Mouse (Mus musculus) brown adipose tissue, adult 24 weeks (tissue): ENCODE measurements around the gene Mtif2. TPM values are rescaled to one million over a fixed set of nuclear protein-coding genes. Genes with fewer than 3 reads are reported as not detected.
"Not testable (repeated sequence)": the region's sequence is repeated elsewhere in the genome, so short reads cannot be mapped to it uniquely, and the experiment has no call there.

ENCODE experiments used
- H3K27ac ChIP-seq: fragments of 200-500 bp; replicated peaks from 2 replicates; pipeline ENCODE4 v1.5.1; 2012; ENCODE audit warnings: low read depth, mild to moderate bottlenecking, low read length
- H3K4me1 ChIP-seq: fragments of 200-500 bp; 2 replicates; pipeline ENCODE4 v1.6.1; 2012; ENCODE audit warnings: low read length, mixed read lengths; ENCODE audit not compliant: control insufficient read depth, insufficient read depth, insufficient read length
- H3K4me3 ChIP-seq: fragments of 200-500 bp; 2 replicates; pipeline ENCODE4 v1.5.1; 2012; ENCODE audit warnings: low read depth, mild to moderate bottlenecking, low read length, moderate library complexity; ENCODE audit not compliant: insufficient read depth
- polyA plus RNA-seq: library from polyadenylated mRNA; stranded (reverse); fragments of >200 nt; gene quantifications from 2 replicates; pipeline ENCODE4 v1.2.4, GENCODE M21; 2012; ENCODE audit not compliant: missing spikeins, insufficient read depth, insufficient read length

The Mtif2 gene
- polyA plus RNA-seq = 51.4 and 54.4 TPM in 2 replicates

DNA sequence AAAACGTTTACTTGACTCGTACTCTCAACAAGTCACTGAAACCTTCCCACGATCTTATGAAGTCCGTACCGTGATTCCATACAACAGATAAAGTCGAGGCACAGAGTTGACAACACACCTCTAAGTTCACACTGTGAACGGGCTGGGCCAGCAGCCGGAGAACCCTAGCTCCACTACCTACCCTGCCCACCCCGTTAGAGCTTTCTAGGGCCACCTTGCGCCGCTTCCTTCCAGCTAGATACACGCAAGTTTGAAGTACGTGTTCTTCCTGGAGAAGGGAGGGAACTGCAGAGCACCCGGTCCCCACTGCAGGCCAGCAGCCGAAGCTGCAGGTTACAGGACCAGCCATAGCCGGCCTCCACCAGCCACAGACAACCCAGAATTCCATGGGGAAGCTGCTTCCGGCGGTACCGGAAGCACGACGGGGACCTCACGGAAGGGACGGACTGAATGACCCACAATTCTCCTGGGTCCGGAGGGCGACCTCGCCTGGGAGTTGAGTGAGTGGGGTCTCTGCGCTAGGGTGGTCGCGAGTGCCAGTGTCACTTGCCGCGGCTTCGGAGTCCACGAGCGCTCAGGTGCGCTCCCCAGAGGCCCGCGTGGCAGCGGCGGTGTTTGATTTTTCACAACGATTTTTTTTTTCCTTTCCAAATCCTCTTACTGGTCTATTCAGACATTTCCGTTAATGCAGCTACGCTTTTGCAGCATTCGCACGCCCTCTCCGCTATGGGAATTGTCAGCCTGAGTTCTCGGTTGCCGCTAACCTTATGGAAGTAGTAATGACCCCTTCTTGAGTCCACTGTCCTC is at the start of gene Mtif2:
Mtif2 (plus strand) TSS at position 421 of the 807 bp plus-strand sequence.
- peak within 1 kb of the TSS; percentile 90 for H3K4me3 ChIP-seq
- H3K27ac ChIP-seq = peak within 1 kb of the TSS; percentile 86
- peaks cover 2% of the 10 kb centered on the region; the same call in 1 of the 2 replicates for H3K4me1 ChIP-seq

DNA sequence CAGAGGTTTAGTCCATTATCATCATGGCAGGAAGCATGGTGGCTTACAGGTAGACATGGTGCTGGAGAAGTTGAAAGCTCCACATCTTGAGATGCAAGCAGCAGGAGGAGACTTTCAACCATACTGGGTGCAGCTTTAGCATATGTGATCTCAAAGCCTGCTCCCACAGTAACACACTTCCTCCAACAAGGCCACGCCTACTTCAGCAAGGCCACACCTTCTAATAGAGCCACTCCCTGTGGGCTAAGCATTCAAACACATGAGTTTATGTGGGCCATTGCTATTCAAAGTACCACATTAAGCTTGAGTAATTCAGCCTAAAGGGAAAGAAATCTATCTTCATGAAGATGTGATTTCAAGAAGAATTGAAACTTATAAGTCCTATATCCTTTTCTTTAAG is 33.1 kb upstream of the Mtif2 start:
- Histone ChIP-seq H3K27ac (no peak overlapping the region), H3K4me3 (no peak overlapping the region), H3K4me1 (no peaks in the 10 kb centered on the region)

DNA sequence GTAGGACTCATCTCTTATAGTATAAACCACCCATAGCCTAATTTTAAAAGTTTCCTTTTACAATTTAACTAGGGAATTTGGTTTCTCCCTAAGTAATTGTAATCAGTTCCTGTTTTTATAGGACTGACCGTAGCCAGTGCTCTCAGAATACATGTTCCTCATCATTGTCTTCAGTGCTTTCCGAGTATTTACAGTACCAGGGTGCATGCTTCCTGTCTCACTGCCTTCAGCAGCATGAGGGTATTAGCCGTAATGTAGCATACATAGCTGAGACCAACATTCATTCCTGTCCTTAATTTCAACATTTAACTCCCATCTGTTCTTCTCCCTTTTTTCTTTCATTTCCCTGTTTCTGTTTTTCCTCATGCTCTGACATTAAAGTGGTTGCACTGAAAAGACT is 29.2 kb upstream of the Mtif2 start:
- Histone ChIP-seq H3K4me3 (no peak overlapping the region), H3K4me1 (no peaks in the 10 kb centered on the region), H3K27ac (no peak overlapping the region)

DNA sequence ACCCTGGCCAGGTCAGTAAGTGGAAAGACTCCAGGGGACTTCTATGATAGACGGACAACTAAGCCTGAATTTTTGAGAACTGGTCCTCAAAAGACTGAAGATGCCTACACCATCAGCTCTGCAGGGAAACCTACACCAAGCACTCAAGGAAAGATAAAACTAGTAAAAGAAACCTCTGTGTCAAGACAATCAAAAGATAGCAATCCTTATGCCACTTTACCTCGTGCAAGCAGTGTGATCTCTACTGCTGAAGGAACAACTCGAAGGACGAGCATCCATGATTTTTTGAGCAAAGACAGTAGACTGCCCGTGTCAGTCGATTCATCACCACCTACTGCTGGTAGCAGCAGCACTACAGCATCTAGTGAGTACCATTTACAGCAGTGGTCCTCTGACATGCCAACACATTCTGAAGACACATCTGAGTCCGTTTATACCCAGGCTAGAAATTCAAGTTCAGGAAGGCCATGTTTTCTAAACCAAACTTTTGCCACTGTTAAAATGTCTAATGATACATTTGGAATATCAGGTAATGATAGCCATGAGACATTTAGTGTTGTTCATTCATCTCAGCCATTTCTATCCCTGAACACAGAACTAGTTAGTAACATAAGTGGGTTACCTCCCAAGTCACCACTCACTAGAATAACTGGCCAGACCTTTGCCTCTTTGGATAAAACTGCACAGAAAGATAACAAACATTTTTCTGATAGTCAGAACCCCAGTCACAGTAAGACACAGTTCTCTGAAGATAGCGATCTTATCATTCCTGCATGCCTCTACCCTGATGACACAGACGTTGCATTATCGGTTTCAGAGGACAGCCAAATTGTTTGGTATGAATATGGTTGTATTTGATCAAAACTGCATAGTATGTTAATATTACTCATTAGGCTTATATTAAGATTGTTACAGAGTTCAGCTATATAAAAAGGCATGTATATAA is 22.0 kb upstream of the Mtif2 start:
- Histone ChIP-seq H3K27ac (no peak overlapping the region), H3K4me3 (no peak overlapping the region), H3K4me1 (no peaks in the 10 kb centered on the region)

DNA sequence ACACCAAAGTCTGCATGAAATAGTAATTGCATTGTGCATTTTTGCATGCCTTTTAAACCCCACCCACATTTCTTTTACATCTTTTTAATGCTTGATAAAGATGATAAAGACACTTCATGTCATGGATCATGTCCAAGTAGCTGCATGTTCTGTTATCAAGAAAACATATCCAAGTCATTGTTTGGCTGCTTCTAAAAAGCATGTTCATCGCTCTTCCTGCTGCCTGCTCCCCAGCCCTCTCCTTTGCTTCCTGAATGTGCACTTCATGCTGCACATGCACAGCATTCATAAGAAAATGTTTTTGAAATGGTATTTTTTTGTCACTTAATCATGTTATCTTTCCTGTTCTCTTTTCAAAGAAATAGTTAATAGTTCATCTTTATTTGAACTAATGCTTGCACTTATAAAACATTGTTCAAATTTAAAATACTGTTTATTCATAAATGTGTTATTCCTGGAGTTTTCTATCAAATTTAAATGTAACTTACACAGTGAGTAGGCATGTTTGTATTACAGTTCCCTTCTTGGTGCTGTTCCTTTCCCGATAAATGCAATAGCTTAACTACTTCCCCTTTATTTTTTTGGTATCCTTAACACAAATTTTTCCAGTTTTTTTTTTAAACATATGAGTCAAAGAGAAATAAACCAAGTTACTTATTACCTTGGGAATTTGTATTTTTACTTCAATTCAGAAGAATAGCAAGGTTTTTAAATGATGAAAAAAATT is 21.1 kb upstream of the Mtif2 start:
- Histone ChIP-seq H3K27ac (no peak overlapping the region), H3K4me3 (no peak overlapping the region), H3K4me1 (no peaks in the 10 kb centered on the region)

DNA sequence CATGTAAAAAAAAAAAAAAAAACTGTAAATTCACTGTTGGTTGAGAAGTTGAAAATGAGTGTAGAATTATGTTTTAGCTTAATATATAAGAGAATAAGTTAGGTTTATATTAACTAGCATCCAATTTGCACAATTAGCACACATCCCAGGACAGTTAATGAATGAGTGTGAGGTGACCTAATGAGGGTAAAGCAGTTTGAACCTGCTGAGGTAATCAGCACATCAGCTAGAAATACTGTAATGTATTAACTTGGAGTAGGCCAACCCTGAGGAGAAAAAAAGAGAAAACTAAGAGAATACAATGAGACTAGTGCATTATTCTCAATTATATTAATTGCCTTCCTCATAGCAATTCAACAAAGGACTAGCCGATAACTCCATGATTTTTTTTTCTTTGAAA is 16.8 kb upstream of the Mtif2 start:
- no peak overlapping the region for H3K27ac ChIP-seq
- no peak overlapping the region for H3K4me3 ChIP-seq
- no peaks in the 10 kb centered on the region for H3K4me1 ChIP-seq

DNA sequence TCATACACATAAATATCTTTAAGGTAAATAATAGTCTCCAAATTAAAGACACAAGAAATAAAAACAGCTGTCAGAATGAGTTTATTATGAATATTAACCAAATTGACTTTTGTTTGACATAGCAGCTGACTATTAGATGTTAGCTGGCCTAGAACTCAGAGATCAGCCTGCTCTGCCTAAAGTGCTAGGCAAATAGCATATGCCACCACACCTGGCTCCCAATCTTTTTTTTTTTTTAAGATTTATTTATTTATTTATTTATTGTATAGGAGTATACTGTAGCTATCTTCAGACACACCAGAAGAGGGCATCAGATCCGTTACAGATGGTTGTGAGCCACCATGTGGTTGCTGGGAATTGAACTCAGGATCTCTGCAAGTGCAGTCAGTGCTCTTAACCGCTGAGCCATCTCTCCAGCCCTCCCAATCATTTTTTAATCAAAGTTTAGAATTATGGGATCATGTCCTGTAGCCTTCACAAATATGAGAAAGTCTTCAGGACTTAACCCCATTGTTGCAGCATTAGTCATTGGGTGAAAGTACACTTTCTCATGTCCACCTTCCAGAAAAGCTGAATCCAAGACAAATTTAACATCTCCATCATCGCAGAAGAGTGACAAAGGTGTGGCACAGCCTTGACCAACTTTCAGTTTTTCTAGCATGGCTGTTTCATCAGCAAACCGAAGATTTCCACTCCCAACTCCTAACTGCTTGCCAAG is 13.2 kb upstream of the Mtif2 start:
- no peaks in the 10 kb centered on the region for H3K4me1 ChIP-seq
- H3K4me3 ChIP-seq = no peak overlapping the region
- no peak overlapping the region for H3K27ac ChIP-seq

DNA sequence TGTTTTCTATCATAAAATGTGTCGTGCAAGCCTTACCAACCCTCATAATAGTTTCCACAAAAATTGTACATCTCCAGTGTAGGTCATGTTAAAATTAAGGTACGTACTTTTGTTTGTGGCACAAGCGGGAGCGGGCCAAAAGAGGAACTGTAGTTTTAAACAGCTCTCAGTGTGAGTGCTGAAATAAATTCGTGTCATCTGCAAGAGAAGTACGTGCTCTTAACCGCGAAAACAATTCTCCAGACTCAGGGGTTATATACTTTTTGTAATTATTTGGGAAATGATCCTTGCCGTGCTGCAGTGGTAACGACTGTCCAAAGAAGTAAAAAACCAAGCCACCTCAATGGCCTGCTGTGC is 11.9 kb upstream of the Mtif2 start:
- H3K4me3 ChIP-seq = peak overlapping the region; percentile 66
- H3K27ac ChIP-seq = peak overlapping the region; percentile 44; the same call in 1 of the 2 replicates

DNA sequence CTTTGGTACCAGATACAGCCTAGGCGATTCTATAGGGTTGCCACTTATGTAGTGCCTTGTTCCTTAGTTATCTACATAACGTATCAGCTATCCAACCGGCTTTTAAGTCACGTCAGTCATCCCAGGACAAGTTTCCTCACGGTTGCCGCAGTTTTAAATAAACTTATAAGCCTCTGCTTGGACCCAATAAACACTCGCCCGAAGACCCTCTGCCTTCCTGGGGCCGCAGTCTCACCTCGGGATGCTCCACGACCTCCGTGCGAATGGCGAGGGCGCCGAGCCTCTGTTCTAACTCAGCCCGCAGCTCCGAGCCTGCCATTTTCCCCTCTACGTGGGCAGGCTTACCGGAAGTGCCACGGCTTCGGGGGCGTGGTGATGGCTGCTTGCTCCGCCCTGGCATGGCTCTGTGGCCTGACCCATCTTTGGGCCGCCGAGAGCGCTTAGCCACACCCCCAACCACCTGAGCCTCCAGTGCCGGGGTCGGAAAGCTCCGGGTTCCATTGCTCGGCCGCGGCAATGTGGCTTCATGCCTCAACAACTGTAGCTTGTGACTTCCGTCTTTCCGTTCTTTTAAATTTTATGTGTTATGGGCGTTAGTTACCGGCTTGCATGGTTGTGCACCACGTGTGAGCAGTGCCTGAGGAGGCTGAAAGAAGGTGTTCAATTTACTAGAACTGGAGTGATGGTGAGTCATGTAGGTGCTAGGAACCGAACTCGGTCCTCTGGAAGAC is 11.4 kb upstream of the Mtif2 start, which contains the start of gene Prorsd1:
Prorsd1 (minus strand) TSS at position 352 of the 731 bp plus-strand sequence.
- Histone ChIP-seq H3K4me3 (peak within 1 kb of the TSS; percentile 66), H3K4me1 (no peaks in the 10 kb centered on the region), H3K27ac (peak within 1 kb of the TSS; percentile 44)

More for the DNA sequence above, 11.9 kb upstream of the Mtif2 start:
- no peaks in the 10 kb centered on the region for H3K4me1 ChIP-seq

DNA sequence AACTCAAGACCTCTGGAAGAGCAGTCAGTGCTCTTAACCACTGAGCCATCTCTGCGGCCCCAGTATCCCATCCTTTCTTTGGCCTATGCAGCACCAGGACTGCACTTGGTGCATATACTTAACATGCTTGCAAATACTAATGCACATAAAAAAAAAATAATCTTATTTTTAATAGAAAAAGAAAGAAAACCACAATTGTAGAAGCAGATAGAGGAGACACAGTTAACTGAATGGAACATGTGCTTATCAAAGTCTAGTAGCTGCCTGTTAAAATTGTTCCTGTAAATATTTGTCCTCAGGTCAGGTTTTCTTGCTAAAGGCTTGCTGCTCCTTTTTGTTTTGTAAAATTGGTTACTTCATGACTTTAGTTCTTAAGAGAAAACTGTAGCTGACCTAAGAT is 12.0 kb downstream of the Mtif2 start:
- no peak overlapping the region for H3K4me3 ChIP-seq
- no peak overlapping the region for H3K27ac ChIP-seq
- no peaks in the 10 kb centered on the region for H3K4me1 ChIP-seq

DNA sequence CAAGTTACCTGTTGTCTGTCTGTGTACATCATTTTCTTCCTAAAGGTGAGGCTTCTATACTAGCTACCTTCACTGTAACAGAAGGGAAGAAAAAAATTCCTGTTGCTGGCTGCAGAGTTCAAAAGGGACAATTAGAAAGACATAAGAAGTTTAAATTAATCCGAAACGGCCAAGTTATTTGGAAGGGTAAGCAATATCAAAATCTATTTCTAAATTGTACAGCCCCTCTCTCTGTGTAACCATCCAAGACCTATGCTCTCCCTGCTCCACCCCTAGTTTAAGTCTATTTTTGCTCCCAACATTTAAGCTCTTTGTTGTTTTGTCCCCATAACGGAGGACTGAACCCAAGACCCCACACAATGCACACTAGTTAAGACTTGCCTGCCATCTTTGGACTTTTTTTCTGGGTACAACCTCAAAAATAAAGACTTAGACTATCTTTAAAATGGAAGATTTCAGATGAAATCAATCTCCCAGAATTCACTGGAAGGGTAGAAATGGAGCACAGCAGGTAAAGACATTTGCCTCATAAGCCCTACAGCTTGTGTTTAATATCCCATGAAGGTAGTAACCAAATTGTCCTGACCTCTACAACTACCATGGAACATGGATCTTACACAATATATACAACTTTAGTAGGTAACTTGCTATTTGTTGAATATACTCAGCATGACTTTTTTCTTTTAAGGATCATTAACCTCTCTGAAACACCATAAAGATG is 18.2 kb downstream of the Mtif2 start:
- Histone ChIP-seq H3K4me3 (no peak overlapping the region), H3K4me1 (0 out of 2 replicates have a peak, but pooled peaks cover 2% of the 10 kb centered on the region), H3K27ac (no peak overlapping the region)

DNA sequence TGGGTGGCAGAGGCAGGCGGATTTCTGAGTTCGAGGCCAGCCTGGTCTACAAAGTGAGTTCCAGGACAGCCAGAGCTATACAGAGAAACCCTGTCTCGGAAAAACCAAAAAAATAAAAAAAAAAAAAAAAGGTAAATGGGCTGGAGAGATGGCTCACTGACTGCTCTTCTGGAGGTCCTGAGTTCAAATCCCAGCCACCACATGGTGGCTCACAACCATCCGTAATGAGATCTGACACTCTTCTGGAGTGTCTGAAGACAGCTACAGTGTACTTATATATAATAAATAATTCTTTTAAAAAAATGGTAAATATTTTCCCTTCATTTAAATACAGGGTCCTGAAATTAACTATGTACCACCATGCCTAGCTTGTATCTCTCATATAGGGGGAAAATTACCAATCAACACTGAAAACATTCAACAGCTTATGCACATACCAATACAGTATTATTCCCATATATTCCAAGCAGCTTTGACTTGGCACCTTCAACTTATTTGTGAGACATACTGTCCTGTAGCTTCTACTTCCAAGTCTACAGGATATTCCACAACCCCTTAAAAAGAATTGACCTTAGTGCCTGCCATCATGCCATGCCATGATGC is 19.0 kb downstream of the Mtif2 start:
- H3K4me1 ChIP-seq, H3K27ac ChIP-seq: not testable (repeated sequence)

DNA sequence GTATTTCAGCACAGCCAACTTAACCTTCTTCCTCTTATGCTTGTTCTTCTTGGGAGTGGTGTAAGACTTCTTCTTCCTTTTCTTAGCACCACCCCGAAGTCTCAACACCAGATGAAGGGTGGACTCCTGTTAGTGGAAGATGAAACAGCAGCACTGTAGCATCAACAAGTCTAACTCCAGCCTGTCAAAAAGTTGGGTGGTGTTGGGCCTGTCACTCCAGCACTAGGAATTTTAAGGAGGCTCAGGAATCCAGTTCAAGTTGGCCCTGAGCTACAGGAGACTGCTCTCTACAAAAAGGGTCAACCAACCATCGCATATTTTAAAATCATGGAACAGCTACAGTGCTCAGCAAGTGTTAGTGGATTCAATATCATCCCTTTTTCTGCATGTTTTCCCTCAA is 20.1 kb downstream of the Mtif2 start:
- H3K4me3 ChIP-seq = 0 out of 2 replicates have a peak overlapping the region, but pooled peaks have one; percentile 9
- not testable (repeated sequence) for H3K4me1 ChIP-seq, H3K27ac ChIP-seq

More for the DNA sequence above, 19.0 kb downstream of the Mtif2 start:
- H3K4me3 ChIP-seq = not testable (repeated sequence)
